Mouse (Mus musculus): ENCODE data around the gene Nr2f6. TPM values are rescaled to one million over a fixed set of nuclear protein-coding genes. Genes with fewer than 3 reads are reported as not detected.

The Nr2f6 gene
- polyA plus RNA-seq, 1 experiment from 2014 or later = 72.4 TPM

GRCm38 (mm10) chr8:71402446-71402964, 20.7 kb upstream of the Nr2f6 start:
- Histone ChIP-seq H3K36me3 (peaks cover 46% of the 10 kb centered on the region), H3K4me1 (replicated peaks) (peaks cover 19% of the 10 kb centered on the region), H3K27me3 (no peaks in the 10 kb centered on the region), H3K9ac (replicated peaks) (no peak overlapping the region), H3K9me3 (no peaks in the 10 kb centered on the region), H3K4me2 (no peak overlapping the region), H3K4me3 (replicated peaks) (no peak overlapping the region), H3K27ac (no peak overlapping the region)
- WGBS = 90% methylated on average over 9 of the region's 9 CpGs
- ATAC-seq (ENCODE audit: insufficient number of reproducible peaks, insufficient read depth, low FRiP score, low TSS enrichment, low read depth) = no peak

DNA sequence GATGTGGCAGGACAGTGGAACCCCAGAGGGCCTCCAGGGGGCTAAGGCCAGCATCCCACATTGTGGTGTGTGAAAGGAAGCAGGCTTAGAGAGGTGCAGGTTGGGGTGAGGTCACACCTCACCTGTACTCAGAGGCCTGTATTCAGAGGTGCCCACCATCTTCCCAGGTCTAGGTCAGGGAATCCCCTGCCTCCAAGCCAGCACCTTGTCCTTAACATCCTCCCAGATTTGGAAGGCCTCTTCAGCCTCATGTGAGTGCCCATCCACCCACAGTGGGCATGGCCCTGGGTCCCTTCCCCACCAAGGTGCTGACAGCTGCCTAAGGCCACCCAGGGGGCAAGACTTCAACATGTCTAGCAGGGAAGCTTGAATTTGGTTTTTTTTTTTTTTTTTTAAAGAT, 19.7 kb upstream of the Nr2f6 start:
- peaks cover 12% of the 10 kb centered on the region for H3K4me1 ChIP-seq (replicated peaks)

GRCm38 (mm10) chr8:71400826-71401225, 19.1 kb upstream of the Nr2f6 start:
- no peak overlapping the region for H3K4me2 ChIP-seq
- no peak overlapping the region for H3K9ac ChIP-seq (replicated peaks)
- ATAC-seq (ENCODE audit: insufficient number of reproducible peaks, insufficient read depth, low FRiP score, low TSS enrichment, low read depth) = no peak
- no peaks in the 10 kb centered on the region for H3K9me3 ChIP-seq
- no peak overlapping the region for H3K4me3 ChIP-seq (replicated peaks)
- peaks cover 42% of the 10 kb centered on the region for H3K36me3 ChIP-seq
- peaks cover 12% of the 10 kb centered on the region for H3K4me1 ChIP-seq (replicated peaks)
- 88% methylated on average over 2 of the region's 2 CpGs for WGBS
- H3K27ac ChIP-seq = no peak overlapping the region
- H3K27me3 ChIP-seq = no peaks in the 10 kb centered on the region

More for the DNA sequence above, 19.7 kb upstream of the Nr2f6 start:
- H3K4me2 ChIP-seq = no peak overlapping the region
- ATAC-seq (ENCODE audit: insufficient number of reproducible peaks, insufficient read depth, low FRiP score, low TSS enrichment, low read depth) = no peak
- H3K9ac ChIP-seq (replicated peaks) = no peak overlapping the region
- H3K36me3 ChIP-seq = peaks cover 42% of the 10 kb centered on the region
- no peak overlapping the region for H3K4me3 ChIP-seq (replicated peaks)
- no peak overlapping the region for H3K27ac ChIP-seq
- no peaks in the 10 kb centered on the region for H3K9me3 ChIP-seq
- no peaks in the 10 kb centered on the region for H3K27me3 ChIP-seq

- H3K27me3 ChIP-seq = no peaks in the 10 kb centered on the region
- H3K36me3 ChIP-seq = peaks cover 29% of the 10 kb centered on the region
- 90% methylated on average over 12 of the region's 12 CpGs for WGBS
- peak overlapping the region; percentile 81; the same call in 1 of the 2 replicates for H3K9ac ChIP-seq (replicated peaks)
- peaks cover 12% of the 10 kb centered on the region for H3K4me1 ChIP-seq (replicated peaks)
- peak overlapping the region; percentile 93 for H3K4me2 ChIP-seq
- H3K9me3 ChIP-seq = no peaks in the 10 kb centered on the region
- ATAC-seq (ENCODE audit: insufficient number of reproducible peaks, insufficient read depth, low FRiP score, low TSS enrichment, low read depth) = no peak
- peak overlapping the region; percentile 79 for H3K4me3 ChIP-seq (replicated peaks)
- H3K27ac ChIP-seq = no peak overlapping the region
Measured at GRCm38 (mm10) chr8:71397701-71398100, 15.9 kb upstream of the Nr2f6 start.

DNA sequence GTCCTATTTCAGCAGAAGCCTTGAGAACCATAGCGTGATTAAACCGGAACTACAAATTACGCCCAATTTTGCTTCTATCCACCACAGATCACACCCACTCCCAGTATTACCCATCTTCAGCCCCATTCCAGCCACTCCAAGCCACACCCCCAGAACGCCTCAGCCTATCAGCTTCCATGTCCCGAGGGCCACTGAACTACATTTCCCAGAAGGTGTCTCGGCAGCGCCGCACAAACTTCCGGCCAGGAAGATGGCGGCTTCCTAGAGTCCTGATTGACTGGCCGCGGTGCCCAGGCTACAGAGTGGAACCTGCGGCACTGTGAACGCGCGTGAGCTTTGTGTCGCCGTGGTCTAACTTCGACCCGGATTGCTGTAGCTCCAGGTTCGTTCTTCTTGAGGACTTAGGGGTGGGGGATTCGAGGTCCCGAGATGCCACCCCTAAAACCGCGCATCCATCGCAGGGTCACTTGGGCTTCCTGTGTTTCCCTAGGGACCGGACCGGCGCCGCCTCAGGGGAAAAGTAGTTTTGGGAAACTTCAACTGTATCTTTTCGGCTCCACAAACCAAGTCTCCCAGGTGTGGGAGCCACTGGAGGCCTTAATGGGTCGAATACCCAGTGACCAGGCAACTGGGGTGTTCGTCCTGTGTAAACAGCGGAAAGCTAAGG, 15.0 kb upstream of the Nr2f6 start, which contains the start of gene Babam1:
Gene Babam1, plus strand, starts transcription at position 223 of the 667 bp plus-strand sequence.
- peak within 1 kb of the TSS; percentile 79 for H3K4me3 ChIP-seq (replicated peaks)
- H3K4me2 ChIP-seq = peak within 1 kb of the TSS; percentile 93
- peak within 1 kb of the TSS; percentile 45 for H3K27ac ChIP-seq
- H3K9me3 ChIP-seq = no peaks in the 10 kb centered on the region
- H3K4me1 ChIP-seq (replicated peaks) = peaks cover 12% of the 10 kb centered on the region
- WGBS = under 1% methylated on average over 34 of the region's 34 CpGs
- peak; percentile 89 for ATAC-seq (ENCODE audit: insufficient number of reproducible peaks, insufficient read depth, low FRiP score, low TSS enrichment, low read depth)
- H3K27me3 ChIP-seq = no peaks in the 10 kb centered on the region
- H3K36me3 ChIP-seq = peaks cover 25% of the 10 kb centered on the region
- peak within 1 kb of the TSS; percentile 81 for H3K9ac ChIP-seq (replicated peaks)

DNA sequence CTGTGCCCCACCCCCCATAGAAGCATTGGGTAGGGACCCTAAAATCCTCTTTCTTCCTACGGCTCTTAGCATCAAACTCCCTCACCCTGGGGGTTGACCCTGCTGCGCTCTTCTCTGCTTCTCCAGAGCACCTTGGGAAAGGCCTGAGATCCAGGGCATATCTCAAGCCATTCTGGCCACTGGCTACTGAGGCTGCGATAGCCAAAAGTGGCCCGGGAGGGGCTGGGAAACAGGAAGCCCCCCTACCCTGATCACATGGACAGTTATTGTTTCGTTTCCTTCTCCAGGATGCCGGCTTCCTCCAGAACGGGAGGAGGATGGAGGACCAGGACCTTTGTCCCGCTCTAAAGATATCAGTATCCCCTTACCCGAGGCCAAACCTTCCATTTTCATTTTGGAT, 13.9 kb upstream of the Nr2f6 start, which contains the start of gene Ushbp1:
Gene Ushbp1, minus strand, starts transcription at position 174 of the 400 bp plus-strand sequence.
- Histone ChIP-seq H3K36me3 (peaks cover 21% of the 10 kb centered on the region), H3K27ac (peak within 1 kb of the TSS; percentile 41), H3K4me2 (peak within 1 kb of the TSS; percentile 93), H3K9me3 (no peaks in the 10 kb centered on the region), H3K4me1 (replicated peaks) (peaks cover 12% of the 10 kb centered on the region), H3K27me3 (no peaks in the 10 kb centered on the region), H3K9ac (replicated peaks) (no peak within 1 kb of the TSS), H3K4me3 (replicated peaks) (peak within 1 kb of the TSS; percentile 79)
- WGBS = 90% methylated on average over 9 of the region's 9 CpGs
- no peak for ATAC-seq (ENCODE audit: insufficient number of reproducible peaks, insufficient read depth, low FRiP score, low TSS enrichment, low read depth)

GRCm38 (mm10) chr8:71395071-71395470, 13.3 kb upstream of the Nr2f6 start:
- no peak overlapping the region for H3K9ac ChIP-seq (replicated peaks)
- WGBS = 87% methylated on average over 10 of the region's 10 CpGs
- 0 out of 2 replicates have a peak overlapping the region, but pooled peaks have one; percentile 1 for H3K4me2 ChIP-seq
- no peak overlapping the region for H3K27ac ChIP-seq
- peaks cover 17% of the 10 kb centered on the region for H3K36me3 ChIP-seq
- ATAC-seq (ENCODE audit: insufficient number of reproducible peaks, insufficient read depth, low FRiP score, low TSS enrichment, low read depth) = no peak
- no peak overlapping the region for H3K4me3 ChIP-seq (replicated peaks)
- H3K4me1 ChIP-seq (replicated peaks) = peaks cover 12% of the 10 kb centered on the region
- H3K9me3 ChIP-seq = no peaks in the 10 kb centered on the region
- no peaks in the 10 kb centered on the region for H3K27me3 ChIP-seq

GRCm38 (mm10) chr8:71394481-71394880, 12.7 kb upstream of the Nr2f6 start:
- Histone ChIP-seq H3K4me1 (replicated peaks) (peaks cover 12% of the 10 kb centered on the region), H3K9me3 (no peaks in the 10 kb centered on the region), H3K4me2 (0 out of 2 replicates have a peak overlapping the region, but pooled peaks have one; percentile 1), H3K36me3 (peaks cover 11% of the 10 kb centered on the region), H3K27ac (no peak overlapping the region), H3K4me3 (replicated peaks) (no peak overlapping the region), H3K27me3 (no peaks in the 10 kb centered on the region), H3K9ac (replicated peaks) (no peak overlapping the region)
- ATAC-seq (ENCODE audit: insufficient number of reproducible peaks, insufficient read depth, low FRiP score, low TSS enrichment, low read depth) = no peak
- 76% methylated on average over 7 of the region's 7 CpGs for WGBS

DNA sequence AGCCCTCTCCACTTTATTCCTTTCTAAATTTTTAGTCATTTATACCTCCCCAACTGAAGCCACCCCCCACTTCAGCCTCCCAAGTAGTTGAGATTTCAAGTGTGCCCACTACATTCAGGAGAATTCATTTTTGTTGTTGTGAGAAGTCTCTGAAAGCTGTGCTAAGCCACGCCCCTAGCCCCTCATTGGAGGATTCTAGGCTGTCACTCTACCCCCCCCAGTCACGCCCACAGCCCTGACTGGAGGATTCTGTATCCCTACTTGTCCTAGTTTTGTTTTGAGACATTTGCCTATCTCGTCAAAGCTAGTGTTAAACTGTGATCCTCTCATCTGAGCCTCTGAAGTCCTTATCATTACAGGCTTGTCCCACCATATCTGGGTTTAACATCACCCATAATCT, 11.1 kb upstream of the Nr2f6 start:
- H3K4me3 ChIP-seq (replicated peaks) = no peak overlapping the region
- 12% methylated on average over 3 of the region's 3 CpGs for WGBS

DNA sequence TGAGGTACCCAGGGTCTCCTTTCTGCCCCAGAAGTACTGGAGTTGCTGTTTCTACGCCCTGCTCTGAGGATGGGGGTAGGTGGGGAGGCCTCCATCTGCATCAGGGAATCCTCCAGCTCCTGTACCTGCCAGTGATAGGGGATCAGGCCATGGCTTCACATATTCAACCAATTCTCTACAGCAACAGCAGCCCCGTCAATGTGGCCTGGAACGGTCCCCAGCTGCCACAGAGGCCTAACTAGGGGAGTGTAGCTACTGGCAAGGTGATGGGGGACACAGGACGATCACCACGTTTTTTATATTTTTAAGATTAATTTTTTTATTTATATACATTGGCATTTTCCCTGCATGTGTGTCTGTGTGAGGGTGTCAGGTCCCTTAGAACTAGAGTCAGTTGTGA, 10.6 kb upstream of the Nr2f6 start:
- Histone ChIP-seq H3K4me1 (replicated peaks) (peaks cover 7% of the 10 kb centered on the region), H3K4me3 (replicated peaks) (no peak overlapping the region), H3K27ac (no peak overlapping the region), H3K27me3 (no peaks in the 10 kb centered on the region), H3K9me3 (no peaks in the 10 kb centered on the region), H3K36me3 (no peaks in the 10 kb centered on the region), H3K9ac (replicated peaks) (no peak overlapping the region), H3K4me2 (no peak overlapping the region)
- WGBS = 76% methylated on average over 5 of the region's 5 CpGs
- ATAC-seq (ENCODE audit: insufficient number of reproducible peaks, insufficient read depth, low FRiP score, low TSS enrichment, low read depth) = no peak

More for the DNA sequence above, 11.1 kb upstream of the Nr2f6 start:
- Histone ChIP-seq H3K9ac (replicated peaks) (no peak overlapping the region), H3K9me3 (no peaks in the 10 kb centered on the region), H3K27ac (no peak overlapping the region), H3K4me2 (no peak overlapping the region), H3K36me3 (no peaks in the 10 kb centered on the region; the same call in 1 of the 2 replicates), H3K4me1 (replicated peaks) (peaks cover 12% of the 10 kb centered on the region), H3K27me3 (no peaks in the 10 kb centered on the region)
- no peak for ATAC-seq (ENCODE audit: insufficient number of reproducible peaks, insufficient read depth, low FRiP score, low TSS enrichment, low read depth)

DNA sequence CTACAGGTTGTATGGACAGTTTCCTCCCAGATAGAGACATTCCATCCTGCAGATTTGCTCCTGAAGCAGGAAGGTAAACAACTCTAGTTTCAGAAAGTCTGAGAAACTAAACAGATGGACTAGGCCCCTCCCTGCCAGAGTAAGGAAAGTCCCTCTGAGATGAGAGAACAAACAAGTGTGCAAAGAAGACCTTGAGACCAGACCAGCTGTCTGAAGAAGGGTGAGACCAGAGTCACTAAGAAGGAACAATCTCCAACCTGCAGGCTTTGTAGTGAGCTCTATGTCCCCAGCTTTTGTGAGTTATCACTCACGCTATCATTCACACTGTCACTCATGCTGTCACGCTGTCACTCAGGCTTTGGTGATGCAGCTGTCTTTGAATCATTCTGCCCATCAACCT, 9.9 kb upstream of the Nr2f6 start:
- Histone ChIP-seq H3K27me3 (no peaks in the 10 kb centered on the region), H3K9me3 (no peaks in the 10 kb centered on the region), H3K4me2 (no peak overlapping the region), H3K27ac (no peak overlapping the region), H3K9ac (replicated peaks) (no peak overlapping the region), H3K36me3 (no peaks in the 10 kb centered on the region), H3K4me1 (replicated peaks) (peaks cover 5% of the 10 kb centered on the region), H3K4me3 (replicated peaks) (no peak overlapping the region)
- ATAC-seq (ENCODE audit: insufficient number of reproducible peaks, insufficient read depth, low FRiP score, low TSS enrichment, low read depth) = no peak
- 82% methylated on average over 2 of the region's 2 CpGs for WGBS
